ENCODE assay signal across 9 mouse cellular contexts in the genomic region with DNA sequence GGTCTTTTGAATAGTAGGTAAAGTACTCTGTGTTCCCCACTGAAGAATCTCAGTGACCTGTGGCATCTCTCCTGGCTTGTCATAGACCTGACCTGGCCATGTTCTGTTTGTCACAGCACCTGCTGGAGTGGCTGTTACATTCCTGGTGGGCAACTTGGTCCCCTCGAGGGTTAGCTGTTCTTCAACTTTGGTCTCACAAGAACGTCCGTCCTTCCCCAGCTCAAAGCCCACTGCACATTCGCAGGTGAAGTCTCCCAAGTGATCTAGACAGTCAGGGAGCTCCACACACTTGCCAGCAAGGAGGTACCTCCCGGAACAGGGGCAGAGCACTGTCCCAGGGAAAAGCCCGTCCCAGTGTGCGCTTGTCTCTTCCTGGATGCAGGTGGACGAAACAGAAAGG. TPM values are rescaled to one million over a fixed set of nuclear protein-coding genes. Genes with fewer than 3 reads are reported as not detected.
DNase-seq lines count a peak whose midpoint lies in the region; ATAC-seq lines count a peak whose summit lies in the region.
"Had no signal": no experiment of that assay in that cellular context is flagged by ENCODE, and none has a peak within 500 bp of the region (broad histone marks: within the 10 kb centered on the region; RNA-seq: fewer than 3 reads in every experiment).

No protein-coding gene starts in this region.

- DNase-seq in kidney, adult 18-20 months = no peak
- DNase-seq in hindbrain, embryonic 14.5 days (ENCODE audit: low spot score) = no peak
- no peak for DNase-seq in gastrocnemius, postnatal 10 days
- no peak for DNase-seq in cerebellum, postnatal 25 days
- DNase-seq in testis, postnatal 10 days (ENCODE audit: low spot score) = no peak

- peak overlapping the region; percentile 63 for H3K9ac ChIP-seq in kidney, embryonic 14.5 days (ENCODE audit: low read depth, low read length)
- peak overlapping the region; percentile 74 for H3K9ac ChIP-seq in embryonic facial prominence, embryonic 13.5 days
- peak overlapping the region; percentile 48 for H3K9ac ChIP-seq in hindbrain, embryonic 14.5 days
- no peak overlapping the region for H3K9ac ChIP-seq in midbrain, embryonic 15.5 days

- peaks cover 4% of the 10 kb centered on the region; the same call in 1 of the 2 replicates for H3K4me1 ChIP-seq in kidney, embryonic 14.5 days (ENCODE audit: control insufficient read depth, insufficient read depth, low read length)
- H3K4me1 ChIP-seq in embryonic facial prominence, embryonic 13.5 days = peaks cover 23% of the 10 kb centered on the region
- peaks cover 12% of the 10 kb centered on the region; the same call in 1 of the 2 replicates for H3K4me1 ChIP-seq in hindbrain, embryonic 14.5 days (replicated peaks; ENCODE audit: control insufficient read depth, insufficient read depth, low read length)
- H3K4me1 ChIP-seq in midbrain, embryonic 15.5 days = peaks cover 11% of the 10 kb centered on the region; the same call in 1 of the 2 replicates

- no peak for ATAC-seq in kidney, embryonic 14.5 days (ENCODE audit: low FRiP score, low TSS enrichment)
- no peak for ATAC-seq in embryonic facial prominence, embryonic 13.5 days (ENCODE audit: insufficient number of reproducible peaks, insufficient read depth, low FRiP score, low TSS enrichment, low read depth)
- no peak for ATAC-seq in hindbrain, embryonic 14.5 days (ENCODE audit: low FRiP score)
- no peak; the same call in 1 of the 2 replicates for ATAC-seq in midbrain, embryonic 15.5 days (replicated peaks)

- H3K4me2 ChIP-seq in kidney, embryonic 14.5 days (replicated peaks; ENCODE audit: low read depth, low read length) = peak overlapping the region; percentile 78
- H3K4me2 ChIP-seq in embryonic facial prominence, embryonic 13.5 days = peak overlapping the region; percentile 80
- peak overlapping the region; percentile 76 for H3K4me2 ChIP-seq in hindbrain, embryonic 14.5 days (replicated peaks)
- peak overlapping the region; percentile 71 for H3K4me2 ChIP-seq in midbrain, embryonic 15.5 days

- H3K4me3 ChIP-seq in kidney, embryonic 14.5 days (ENCODE audit: low read length) = peak overlapping the region; percentile 49
- peak overlapping the region; percentile 48 for H3K4me3 ChIP-seq in embryonic facial prominence, embryonic 13.5 days
- H3K4me3 ChIP-seq in hindbrain, embryonic 14.5 days (replicated peaks; ENCODE audit: low read length) = peak overlapping the region; percentile 36
- peak overlapping the region; percentile 37 for H3K4me3 ChIP-seq in midbrain, embryonic 15.5 days

- no peaks in the 10 kb centered on the region for H3K27me3 ChIP-seq in kidney, embryonic 14.5 days (ENCODE audit: control insufficient read depth, insufficient read depth, low read length)
- peaks cover 14% of the 10 kb centered on the region for H3K27me3 ChIP-seq in embryonic facial prominence, embryonic 13.5 days
- H3K27me3 ChIP-seq in hindbrain, embryonic 14.5 days (ENCODE audit: control insufficient read depth, insufficient read depth, low read length) = no peaks in the 10 kb centered on the region
- H3K27me3 ChIP-seq in midbrain, embryonic 15.5 days (replicated peaks) = no peaks in the 10 kb centered on the region

- H3K36me3 ChIP-seq in kidney, embryonic 14.5 days (ENCODE audit: control insufficient read depth, insufficient read depth, low read length) = no peaks in the 10 kb centered on the region
- no peaks in the 10 kb centered on the region for H3K36me3 ChIP-seq in embryonic facial prominence, embryonic 13.5 days
- no peaks in the 10 kb centered on the region for H3K36me3 ChIP-seq in hindbrain, embryonic 14.5 days (replicated peaks; ENCODE audit: control insufficient read depth, insufficient read depth)
- H3K36me3 ChIP-seq in midbrain, embryonic 15.5 days (replicated peaks) = no peaks in the 10 kb centered on the region

- WGBS in kidney, embryonic 14.5 days = 39% methylated on average over 8 of the region's 8 CpGs
- WGBS in embryonic facial prominence, embryonic 13.5 days = 35% methylated on average over 8 of the region's 8 CpGs
- 39% methylated on average over 8 of the region's 8 CpGs for WGBS in hindbrain, embryonic 14.5 days
- 42% methylated on average over 8 of the region's 8 CpGs for WGBS in midbrain, embryonic 15.5 days

- H3K9me3 ChIP-seq in kidney, embryonic 14.5 days (ENCODE audit: control insufficient read depth, low read length) = no peaks in the 10 kb centered on the region
- no peaks in the 10 kb centered on the region for H3K9me3 ChIP-seq in embryonic facial prominence, embryonic 13.5 days
- no peaks in the 10 kb centered on the region for H3K9me3 ChIP-seq in hindbrain, embryonic 14.5 days (ENCODE audit: control insufficient read depth, low read length)
- H3K9me3 ChIP-seq in midbrain, embryonic 15.5 days = no peaks in the 10 kb centered on the region

- peak overlapping the region; percentile 76; the same call in 1 of the 2 replicates for H3K27ac ChIP-seq in kidney, embryonic 14.5 days (ENCODE audit: low read depth, low read length)
- H3K27ac ChIP-seq in embryonic facial prominence, embryonic 13.5 days = peak overlapping the region; percentile 88
- 0 out of 2 replicates have a peak overlapping the region, but pooled peaks have one; percentile 55 for H3K27ac ChIP-seq in hindbrain, embryonic 14.5 days
- no peak overlapping the region for H3K27ac ChIP-seq in midbrain, embryonic 15.5 days

RNA-seq across cellular contexts. Expression of gene Clec14a, which starts 1.3 kb away (rescaled TPM):
- 7.9 and 9.4 TPM in 2 replicates for polyA plus RNA-seq in kidney, embryonic 14.5 days (2014; fragmentation: Nextera tagmentation; extraction: Ambion mirVana)
- polyA plus RNA-seq in embryonic facial prominence, embryonic 13.5 days (2015; fragmentation: Nextera tagmentation; extraction: Ambion mirVana) = 9.5 and 9.8 TPM in 2 replicates
- 7.9 and 9.3 TPM in 2 replicates for polyA plus RNA-seq in hindbrain, embryonic 14.5 days (2014; fragmentation: Nextera tagmentation; extraction: Ambion mirVana)
- polyA plus RNA-seq in midbrain, embryonic 15.5 days (2015; fragmentation: Nextera tagmentation; extraction: Ambion mirVana) = 5.6 and 6.2 TPM in 2 replicates
- 10 to 100 TPM; 14.1 to 16.9 TPM for total RNA-seq in gastrocnemius, postnatal 10 days (2021)
- total RNA-seq: common myeloid progenitor, adult 5-6 weeks had no signal

RNA-seq across cellular contexts. Expression of gene Sstr1, which starts 56.2 kb away (rescaled TPM):
- 0.55 and 1.0 TPM in 2 replicates for polyA plus RNA-seq in kidney, embryonic 14.5 days (2014; fragmentation: Nextera tagmentation; extraction: Ambion mirVana)
- polyA plus RNA-seq in embryonic facial prominence, embryonic 13.5 days (2015; fragmentation: Nextera tagmentation; extraction: Ambion mirVana) = 2.2 and 5.0 TPM in 2 replicates
- polyA plus RNA-seq in hindbrain, embryonic 14.5 days (2014; fragmentation: Nextera tagmentation; extraction: Ambion mirVana) = 11.6 and 12.2 TPM in 2 replicates
- polyA plus RNA-seq in midbrain, embryonic 15.5 days (2015; fragmentation: Nextera tagmentation; extraction: Ambion mirVana) = 12.5 and 12.6 TPM in 2 replicates
- under 1 TPM; 0.26 to 0.63 TPM for total RNA-seq in gastrocnemius, postnatal 10 days (2021)
- total RNA-seq: common myeloid progenitor, adult 5-6 weeks had no signal
